In genomic region chr16:33260825-33261224, GRCm38 (mm10) we compare ENCODE assay signal across 18 mouse cellular contexts. TPM values are rescaled to one million over a fixed set of nuclear protein-coding genes. Genes with fewer than 3 reads are reported as not detected.
DNase-seq lines count a peak whose midpoint lies in the region; ATAC-seq and TF ChIP-seq lines count a peak whose summit lies in the region.
"Had no signal": no experiment of that assay in that cellular context is flagged by ENCODE, and none has a peak within 500 bp of the region (broad histone marks: within the 10 kb centered on the region; RNA-seq: fewer than 3 reads in every experiment).

No protein-coding gene starts in this region.

- 81% methylated on average over 8 of the region's 8 CpGs for WGBS in kidney, embryonic 16.5 days
- WGBS in liver, postnatal 0 days (ENCODE audit: insufficient replicate concordance): 44% methylated on average over 8 of the region's 8 CpGs

- H3K9me3 ChIP-seq in kidney, embryonic 16.5 days (ENCODE audit: low read length): no peaks in the 10 kb centered on the region
- H3K9me3 ChIP-seq in liver, postnatal 0 days (ENCODE audit: low read length): no peaks in the 10 kb centered on the region
- H3K9me3 ChIP-seq: forebrain, embryonic 10.5 days; G1E; hindbrain, embryonic 13.5 days; midbrain, embryonic 13.5 days; neural tube, embryonic 12.5 days had no signal

- no peak for TF ChIP-seq EP300 in liver, postnatal 0 days (IDR thresholded peaks at IDR 0.05; ENCODE audit: low read depth)

- intact Hi-C loops in gastrocnemius, adult 2 months (cut with DNase I): no loop called here
- intact Hi-C loops in gastrocnemius, postnatal 14 days (cut with DNase I; ENCODE audit: low total_unique reads): no loop called here

- peak overlapping the region; percentile 8; the same call in 1 of the 2 replicates for H3K27ac ChIP-seq in gastrocnemius, adult 2 months
- H3K27ac ChIP-seq in kidney, embryonic 16.5 days (ENCODE audit: low read length): peak overlapping the region; percentile 43; the same call in 1 of the 2 replicates
- H3K27ac ChIP-seq in liver, postnatal 0 days (ENCODE audit: low read depth): peak overlapping the region; percentile 17; the same call in 1 of the 2 replicates
- H3K27ac ChIP-seq: forebrain, embryonic 10.5 days; hindbrain, embryonic 13.5 days; kidney, postnatal 0 days; midbrain, embryonic 13.5 days; neural tube, embryonic 12.5 days had no signal

- no peaks in the 10 kb centered on the region for H3K27me3 ChIP-seq in kidney, embryonic 16.5 days (ENCODE audit: insufficient read depth, low read length)
- H3K27me3 ChIP-seq in liver, postnatal 0 days (ENCODE audit: insufficient read depth, low read length): no peaks in the 10 kb centered on the region
- H3K27me3 ChIP-seq: hindbrain, embryonic 13.5 days; midbrain, embryonic 13.5 days; neural tube, embryonic 12.5 days had no signal

- H3K36me3 ChIP-seq in kidney, embryonic 16.5 days (ENCODE audit: insufficient read depth, low read length): peaks cover 13% of the 10 kb centered on the region
- H3K36me3 ChIP-seq in liver, postnatal 0 days (replicated peaks; ENCODE audit: insufficient read depth, low read length): peaks cover 10% of the 10 kb centered on the region; the same call in 1 of the 2 replicates

- no peak for ATAC-seq in kidney, embryonic 16.5 days (ENCODE audit: low FRiP score, low TSS enrichment)
- ATAC-seq in liver, postnatal 0 days: no peak
- ATAC-seq: midbrain, embryonic 13.5 days had no signal

- DNase-seq in gastrocnemius, adult 2 months: no peak
- no peak for DNase-seq in gastrocnemius, postnatal 14 days
- no peak for DNase-seq in kidney, adult 8-10 months
- DNase-seq in NIH3T3 (ENCODE audit: low read depth): peak; percentile 66
- DNase-seq in liver, postnatal 0 days: no peak
- DNase-seq in neural tube, embryonic 10.5 days (ENCODE audit: extremely low spot score, low spot score): no peak
- DNase-seq in cerebellum, adult 9-11 months: no peak
- DNase-seq: cerebellum, adult 8-10 months; layer of hippocampus, adult 9-11 months; lung, adult 2 months; spleen, adult 18-20 months had no signal

- H3K4me2 ChIP-seq in kidney, embryonic 16.5 days (replicated peaks; ENCODE audit: low read depth, low read length): no peak overlapping the region
- 0 out of 2 replicates have a peak overlapping the region, but pooled peaks have one; percentile 0 for H3K4me2 ChIP-seq in liver, postnatal 0 days (ENCODE audit: low read depth, low read length)
- H3K4me2 ChIP-seq: hindbrain, embryonic 13.5 days; midbrain, embryonic 13.5 days; neural tube, embryonic 12.5 days had no signal

- TF ChIP-seq CTCF in gastrocnemius, adult 2 months (IDR thresholded peaks at IDR 0.05): no peak
- TF ChIP-seq CTCF in liver, postnatal 0 days (IDR thresholded peaks at IDR 0.05; ENCODE audit: low read depth): no peak

- no peak overlapping the region for H3K4me3 ChIP-seq in gastrocnemius, adult 2 months
- no peak overlapping the region for H3K4me3 ChIP-seq in kidney, embryonic 16.5 days (ENCODE audit: low read length)
- H3K4me3 ChIP-seq in liver, postnatal 0 days (ENCODE audit: low read depth, low read length): no peak overlapping the region
- H3K4me3 ChIP-seq: forebrain, embryonic 10.5 days; hindbrain, embryonic 13.5 days; midbrain, embryonic 13.5 days; neural tube, embryonic 12.5 days had no signal

- no peak overlapping the region for H3K9ac ChIP-seq in kidney, embryonic 16.5 days (replicated peaks; ENCODE audit: low read length)
- H3K9ac ChIP-seq in liver, postnatal 0 days (replicated peaks): no peak overlapping the region
- H3K9ac ChIP-seq: hindbrain, embryonic 13.5 days; midbrain, embryonic 13.5 days; neural tube, embryonic 12.5 days had no signal

- 0 out of 2 replicates have a peak, but pooled peaks cover 9% of the 10 kb centered on the region for H3K4me1 ChIP-seq in kidney, embryonic 16.5 days (ENCODE audit: insufficient read depth, low read length)
- H3K4me1 ChIP-seq in liver, postnatal 0 days (ENCODE audit: insufficient read depth): peaks cover 12% of the 10 kb centered on the region
- H3K4me1 ChIP-seq: forebrain, embryonic 10.5 days; hindbrain, embryonic 13.5 days; midbrain, embryonic 13.5 days; neural tube, embryonic 12.5 days had no signal

RNA-seq across cellular contexts. Expression of gene Snx4, which starts 9.6 kb away (rescaled TPM):
- 10 to 100 TPM; 12.6 to 15.2 TPM for total RNA-seq in gastrocnemius, adult 2 months (2021)
- 10 to 100 TPM; 19.5 to 22.3 TPM for total RNA-seq in gastrocnemius, postnatal 14 days (2021)
- polyA plus RNA-seq in kidney, embryonic 16.5 days (2015; fragmentation: Nextera tagmentation; extraction: Ambion mirVana): 86.4 and 90.6 TPM in 2 replicates
- 27.5 and 27.8 TPM in 2 replicates for polyA plus RNA-seq in liver, postnatal 0 days (2015; fragmentation: Nextera tagmentation; extraction: Ambion mirVana)
